ENCODE assay signal across 17 mouse cellular contexts in the genomic region with DNA sequence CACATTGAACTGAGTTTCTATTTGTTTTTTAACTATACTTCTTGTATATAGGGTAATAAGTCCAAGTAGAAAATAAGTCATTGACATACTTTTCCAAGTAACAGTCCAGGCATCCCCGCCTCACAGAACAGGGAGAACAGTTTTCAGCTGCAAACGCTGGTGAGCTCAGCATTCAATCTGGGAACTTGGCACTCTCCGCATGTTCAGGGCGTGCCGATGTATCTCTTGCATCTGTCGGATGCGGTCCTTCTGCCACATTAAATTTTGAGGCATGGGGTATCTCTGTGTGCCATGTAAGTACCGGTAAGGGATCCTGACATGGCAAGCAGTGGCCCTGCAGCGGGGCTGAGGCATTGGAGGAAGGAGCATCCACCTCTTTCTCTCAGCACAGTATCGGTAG. TPM values are rescaled to one million over a fixed set of nuclear protein-coding genes. Genes with fewer than 3 reads are reported as not detected.
A peak's percentile ranks its signal among the peaks of the same experiment; 100 is the strongest.
DNase-seq lines count a peak whose midpoint lies in the region; ATAC-seq lines count a peak whose summit lies in the region.
"Had no signal": no experiment of that assay in that cellular context is flagged by ENCODE, and none has a peak within 500 bp of the region (broad histone marks: within the 10 kb centered on the region; RNA-seq: fewer than 3 reads in every experiment).

No protein-coding gene starts in this region.

- no peak for DNase-seq in frontal cortex, postnatal 14 days (ENCODE audit: low spot score in 2 of 2)
- DNase-seq in right cerebral cortex, adult 18-20 months = peak; percentile 37
- DNase-seq in right cerebral cortex, postnatal 36 days (ENCODE audit: low spot score in 2 of 2) = no peak
- peak; percentile 28 to 42 for DNase-seq in layer of hippocampus, postnatal 10 days (ENCODE audit: low spot score in 2 of 2)
- DNase-seq in right cerebral cortex, postnatal 14 days = peak; percentile 21
- DNase-seq in heart, postnatal 10 days = no peak
- DNase-seq in adrenal gland, postnatal 25 days = no peak
- DNase-seq: gastrocnemius, postnatal 10 days; heart, adult 2 months; heart, postnatal 4 days; kidney, postnatal 4 days; liver, embryonic 13.5 days; spleen, adult 18-20 months; thymus, adult 18-20 months had no signal

- intact Hi-C loops in heart, postnatal 10 days (cut with DNase I) = no loop called here

- ATAC-seq in frontal cortex, adult (ENCODE audit: low TSS enrichment) = 0 out of 2 replicates have a peak, but pooled peaks have one; percentile 62
- ATAC-seq: forebrain, embryonic 15.5 days; intestine, embryonic 16.5 days had no signal

RNA-seq across cellular contexts. Expression of gene Klhl11, which starts 9.8 kb away (rescaled TPM):
- 10 to 100 TPM; 71.8 to 72.9 TPM for total RNA-seq in layer of hippocampus, postnatal 10 days (2021)
- 10 to 100 TPM; 12.9 to 13.9 TPM for total RNA-seq in heart, postnatal 10 days (2021)
- 55.1 and 62.2 TPM in 2 replicates for total RNA-seq in adrenal gland, postnatal 25 days (2021)

RNA-seq across cellular contexts. Expression of gene Klhl10, which starts 21.0 kb away (rescaled TPM):
- total RNA-seq in layer of hippocampus, postnatal 10 days (2021) = 1 to 10 TPM in 1 of 2 experiments, under 1 TPM in 1; 0.98 to 1.1 TPM
- under 1 TPM; 0.57 to 0.97 TPM for total RNA-seq in heart, postnatal 10 days (2021)
- 1.2 and 1.3 TPM in 2 replicates for total RNA-seq in adrenal gland, postnatal 25 days (2021)

RNA-seq across cellular contexts. Expression of gene Nt5c3b, which starts 21.1 kb away (rescaled TPM):
- 10 to 100 TPM; 60.5 to 66.4 TPM for total RNA-seq in layer of hippocampus, postnatal 10 days (2021)
- 10 to 100 TPM; 36.9 to 46.3 TPM for total RNA-seq in heart, postnatal 10 days (2021)
- total RNA-seq in adrenal gland, postnatal 25 days (2021) = 60.3 and 63.2 TPM in 2 replicates

RNA-seq across cellular contexts. Expression of gene Fkbp10, which starts 47.2 kb away (rescaled TPM):
- 10 to 100 TPM; 15.1 to 15.2 TPM for total RNA-seq in layer of hippocampus, postnatal 10 days (2021)
- total RNA-seq in heart, postnatal 10 days (2021) = 10 to 100 TPM; 58.6 to 59.7 TPM
- total RNA-seq in adrenal gland, postnatal 25 days (2021) = 23.8 and 24.7 TPM in 2 replicates

RNA-seq across cellular contexts. Expression of gene P3h4, which starts 48.1 kb away (rescaled TPM):
- total RNA-seq in layer of hippocampus, postnatal 10 days (2021) = 1 to 10 TPM; 8.9 TPM
- 10 to 100 TPM; 24.4 to 27.3 TPM for total RNA-seq in heart, postnatal 10 days (2021)
- 25.7 and 29.4 TPM in 2 replicates for total RNA-seq in adrenal gland, postnatal 25 days (2021)

Comparison
In these comparisons a context has a peak if more than half of its experiments do, and no peak if none do; other contexts are left out.
1. DNase-seq: peak in right cerebral cortex, adult 18-20 months (single experiment), layer of hippocampus, postnatal 10 days (2 of 2) and right cerebral cortex, postnatal 14 days (single experiment); none in frontal cortex, postnatal 14 days (0 of 2), right cerebral cortex, postnatal 36 days (0 of 2), heart, postnatal 10 days (0 of 2) and adrenal gland, postnatal 25 days (single experiment).